Mouse (Mus musculus) liver, adult 2 months (tissue): ENCODE results near the gene Siglec1.

Experiments used
- CTCF ChIP-seq: fragments of 200-500 bp; IDR thresholded peaks from 2 replicates; pipeline ENCODE4 v1.5.1; 2011; ENCODE audit warnings: low read depth, low read length, control low read depth
- POLR2A ChIP-seq: fragments of 200-500 bp; IDR thresholded peaks from 2 replicates; pipeline ENCODE4 v1.6.1; 2011; ENCODE audit warnings: low read length, control low read depth; ENCODE audit not compliant: insufficient read depth; ENCODE audit errors: extremely low read depth

DNA sequence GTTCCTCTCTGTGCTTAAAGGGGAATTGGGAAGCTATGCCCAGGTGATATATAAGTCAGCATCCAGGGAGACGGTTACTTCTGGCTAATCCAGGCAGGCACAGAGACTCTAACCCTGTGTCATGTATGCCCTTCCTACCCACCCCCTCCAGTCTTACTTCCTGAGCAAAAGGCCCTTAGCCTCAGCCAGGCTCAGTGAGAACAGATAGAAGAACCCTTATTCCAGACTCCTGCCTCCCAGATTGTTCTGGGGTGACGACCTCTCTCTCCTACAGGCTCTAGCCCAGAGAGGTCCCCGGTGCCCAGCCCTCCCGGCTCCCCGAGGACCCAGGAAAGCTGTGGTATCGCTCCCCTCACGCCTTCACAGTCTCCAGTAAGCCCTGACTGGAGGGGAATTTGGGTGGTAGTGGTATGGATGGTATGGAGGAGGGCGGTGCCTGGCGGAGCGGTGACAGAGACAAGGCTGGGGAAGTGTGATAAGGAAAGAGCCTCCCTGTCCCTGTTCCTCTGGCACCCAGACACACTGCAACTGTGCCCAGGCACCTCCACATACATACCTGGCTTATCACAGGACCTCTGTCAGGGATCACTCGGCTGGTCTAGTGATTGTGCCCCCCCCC, 49.1 kb upstream of the Siglec1 start:
- TF ChIP-seq CTCF (no peak), POLR2A (no peak)
